Mouse (Mus musculus): ENCODE data around the gene Rph3al.

GRCm38 (mm10) chr11:75866861-75867260, 71.4 kb downstream of the Rph3al start:
- TF ChIP-seq CTCF (IDR thresholded peaks at IDR 0.05; ENCODE audit: low read depth, low read length) (no peak), GATA1 (IDR thresholded peaks at IDR 0.05; ENCODE audit: borderline replicate concordance, low read length) (no peak)
